Mouse (Mus musculus) C2C12 (cell line): ENCODE results near the gene Prrt1.

ENCODE experiments used
- CEBPB ChIP-seq: IDR thresholded peaks from one replicate; pipeline ENCODE4 v1.6.1; 2011; ENCODE audit warnings: low read depth, mild to moderate bottlenecking, control low read depth, moderate library complexity
- CTCF ChIP-seq: IDR thresholded peaks from one replicate; pipeline ENCODE4 v1.5.1; 2011; ENCODE audit not compliant: control insufficient read depth, insufficient read depth, insufficient read length
- MAX ChIP-seq: IDR thresholded peaks from one replicate; pipeline ENCODE4 v1.6.1; 2011; ENCODE audit warnings: mild to moderate bottlenecking, control low read depth
- MYOD1 ChIP-seq: IDR thresholded peaks from one replicate; pipeline ENCODE4 v1.6.1; 2011; ENCODE audit warnings: low read depth; ENCODE audit not compliant: control insufficient read depth, insufficient read length
- USF1 ChIP-seq: IDR thresholded peaks from one replicate; pipeline ENCODE4 v1.6.1; 2011; ENCODE audit warnings: low read depth, mild to moderate bottlenecking, control low read depth, moderate library complexity

DNA sequence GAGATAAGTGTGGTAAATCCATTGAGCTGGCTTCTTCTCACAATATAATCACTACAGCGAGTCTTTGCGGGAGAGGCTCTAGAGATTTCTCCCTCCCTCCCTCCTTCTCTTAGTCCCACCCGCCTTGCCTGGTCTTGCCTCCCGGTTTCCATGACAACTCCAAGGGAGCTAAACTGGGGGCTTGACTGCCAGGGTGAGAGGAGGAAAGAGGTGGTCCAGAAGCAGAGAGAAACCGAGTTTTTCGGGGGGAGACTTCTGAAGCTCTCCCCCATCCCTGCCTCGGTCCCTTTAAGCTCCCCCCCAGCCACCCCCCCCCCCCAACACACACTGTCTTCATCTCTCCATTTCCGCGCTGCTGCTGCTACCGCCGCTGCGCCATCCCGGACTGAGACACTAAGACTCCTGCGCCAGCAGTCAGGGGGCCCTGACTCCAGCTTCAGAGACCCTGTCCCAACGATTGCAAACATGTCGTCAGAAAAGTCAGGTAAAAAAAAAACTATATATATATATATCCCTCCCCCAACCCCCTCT lies at the start of gene Prrt1:
- TF ChIP-seq USF1 (no peak), CTCF (no peak), MAX (no peak), CEBPB (no peak), MYOD1 (no peak)
